Mouse (Mus musculus) kidney, postnatal 10 days (tissue): Measurements from ENCODE around the gene Tmem121b.

Experiments used
- DNase-seq: peaks from one replicate; pipeline ENCODE4 v3.0.0; 2021; ENCODE audit warnings: mixed read lengths

Gene Tmem121b

DNA sequence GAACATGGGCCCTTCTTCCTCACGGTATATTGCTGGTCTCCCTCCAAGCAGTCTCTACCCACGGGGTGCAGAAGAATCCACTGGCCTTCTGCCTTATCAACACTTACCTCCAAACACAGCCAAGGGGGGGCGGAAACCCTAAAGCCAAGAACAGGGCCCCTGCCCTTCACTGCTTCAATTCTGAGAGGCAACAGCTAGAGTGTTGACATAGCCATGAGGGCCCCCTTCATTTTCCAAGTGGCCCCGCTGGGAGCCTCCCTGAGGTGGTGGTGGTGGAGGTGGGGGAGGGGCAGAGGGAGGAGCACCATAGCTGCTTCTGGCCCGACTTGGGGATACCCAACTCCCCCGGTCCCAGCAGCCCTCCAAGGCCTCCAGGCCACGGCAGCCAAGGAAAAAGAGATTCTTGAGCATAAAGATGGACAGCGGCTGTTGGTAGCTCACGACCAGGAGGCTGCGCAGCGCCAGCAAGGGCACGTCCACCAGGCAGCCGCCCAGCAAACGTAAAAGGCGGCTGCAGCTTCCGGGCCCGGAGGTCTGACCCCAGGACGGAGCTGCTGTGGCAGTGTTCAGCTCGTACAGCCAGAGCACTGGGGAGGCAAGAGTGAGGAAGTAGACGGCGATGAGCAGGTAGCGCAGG is 1.6 kb downstream of the Tmem121b start:
- peak; percentile 21 for DNase-seq

GRCm38 (mm10) chr6:120491064-120491463 is 2.5 kb downstream of the Tmem121b start:
- DNase-seq, result no peak

DNA sequence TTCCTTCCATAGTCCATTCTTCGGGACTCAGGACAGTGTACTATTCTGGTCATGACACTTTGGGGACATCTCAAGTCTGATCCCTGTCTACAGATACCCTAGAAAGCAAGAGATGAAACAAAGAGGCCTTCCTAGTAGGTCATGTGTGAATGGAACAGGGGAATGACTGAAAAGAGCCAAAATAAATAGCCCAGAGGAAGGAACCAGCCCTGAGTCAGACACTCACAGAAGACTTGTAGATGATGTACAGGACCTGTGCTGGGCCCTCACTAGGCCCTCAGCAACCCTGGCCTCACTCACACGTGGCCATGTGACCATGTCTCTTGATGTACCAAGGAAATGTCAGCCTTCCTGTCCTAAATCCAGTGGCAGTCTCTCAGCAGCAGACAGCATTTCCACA is 4.1 kb downstream of the Tmem121b start:
- DNase-seq, result no peak

GRCm38 (mm10) chr6:120488647-120489046 is 5.0 kb downstream of the Tmem121b start:
- no peak for DNase-seq

DNA sequence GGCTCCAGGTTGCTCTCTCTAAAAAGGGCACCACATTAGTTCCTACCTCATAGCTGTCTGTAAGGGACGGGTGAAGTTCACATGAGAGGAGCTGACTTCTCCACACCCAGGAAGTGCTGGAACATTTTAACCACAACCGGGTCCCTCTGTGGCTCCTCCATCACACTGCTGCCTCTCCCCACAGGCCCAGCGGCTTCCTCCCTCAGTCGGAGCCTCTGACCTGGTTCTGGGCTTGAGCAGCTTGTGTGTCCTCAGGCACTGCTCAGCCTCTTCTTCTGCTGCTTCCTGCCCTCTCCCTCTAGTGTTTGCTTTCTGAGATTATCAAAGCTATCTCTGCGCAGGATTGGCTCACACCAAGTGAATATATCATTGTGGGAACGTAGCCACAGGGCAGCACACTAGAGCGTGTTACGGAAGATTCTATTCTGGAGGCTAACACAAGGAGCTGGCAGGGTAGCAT is 7.5 kb downstream of the Tmem121b start:
- DNase-seq, result no peak

- DNase-seq, result no peak
These were observed 8.6 kb downstream of the Tmem121b start for GRCm38 (mm10) chr6:120485038-120485437.

- DNase-seq, result peak; percentile 67
These were observed 10.4 kb downstream of the Tmem121b start for GRCm38 (mm10) chr6:120483211-120483626.

DNA sequence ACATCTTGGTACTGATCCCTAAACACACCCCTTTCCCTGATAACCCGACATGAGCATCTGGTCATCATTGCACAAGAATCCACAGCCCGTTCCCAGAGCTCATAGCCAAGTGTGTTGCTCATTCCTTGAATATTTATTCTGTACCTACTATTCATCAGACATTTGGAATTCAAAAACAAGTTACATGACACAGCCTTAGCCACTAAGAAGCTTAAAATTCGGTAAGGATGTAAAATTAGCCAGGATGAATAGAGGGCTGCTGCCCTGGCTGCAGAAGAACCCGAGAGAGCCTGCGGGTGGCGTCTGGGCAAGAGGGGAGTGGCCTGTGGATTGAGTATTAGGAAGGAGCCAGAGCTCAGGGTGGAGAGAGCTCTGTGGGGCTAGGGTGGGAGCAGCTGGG is 10.9 kb downstream of the Tmem121b start:
- DNase-seq, result no peak

GRCm38 (mm10) chr6:120482021-120482420 is 11.6 kb downstream of the Tmem121b start:
- DNase-seq, result no peak

- DNase-seq, result peak; percentile 46
These were observed 12.1 kb downstream of the Tmem121b start for GRCm38 (mm10) chr6:120481538-120481937.

DNA sequence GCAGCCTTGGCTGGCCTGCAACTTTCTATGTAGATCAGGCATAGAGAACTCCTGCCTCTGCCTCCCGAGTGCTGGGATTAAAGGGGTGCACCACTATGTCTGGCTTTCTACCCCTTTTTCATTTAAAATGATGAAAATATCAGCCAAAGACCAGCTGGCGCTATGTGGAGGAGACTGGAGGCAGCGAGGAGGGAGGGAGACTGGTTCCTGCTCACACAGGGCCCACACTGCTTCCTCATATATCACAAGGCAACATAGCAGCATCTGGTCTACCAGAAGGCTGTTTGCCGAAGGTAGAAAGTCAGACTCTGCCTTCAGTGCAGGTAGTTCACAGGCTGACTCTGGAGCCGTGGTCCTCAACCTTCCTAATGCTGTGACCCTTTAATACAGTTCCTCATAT is 13.2 kb downstream of the Tmem121b start:
- DNase-seq, result no peak

DNA sequence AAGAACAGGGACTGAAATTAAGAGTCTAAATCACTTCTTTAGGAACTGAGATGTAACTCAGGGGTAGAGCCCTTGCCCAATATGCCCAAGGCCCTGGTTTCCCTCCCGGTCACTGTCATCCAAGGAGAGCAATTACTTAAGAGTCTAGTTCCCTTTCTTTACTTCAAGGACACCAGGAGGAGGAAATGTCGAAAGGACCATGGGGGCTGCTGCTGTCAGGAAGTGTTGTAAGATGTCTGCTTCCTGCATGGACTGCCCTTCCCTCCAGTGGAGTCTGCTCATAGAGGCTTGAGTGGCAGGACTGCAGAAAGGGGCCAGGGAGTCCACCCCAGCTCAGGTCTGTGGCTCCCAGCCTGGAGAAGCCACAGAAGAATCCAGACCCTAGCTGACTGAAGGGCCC is 14.3 kb downstream of the Tmem121b start:
- DNase-seq, result no peak

DNA sequence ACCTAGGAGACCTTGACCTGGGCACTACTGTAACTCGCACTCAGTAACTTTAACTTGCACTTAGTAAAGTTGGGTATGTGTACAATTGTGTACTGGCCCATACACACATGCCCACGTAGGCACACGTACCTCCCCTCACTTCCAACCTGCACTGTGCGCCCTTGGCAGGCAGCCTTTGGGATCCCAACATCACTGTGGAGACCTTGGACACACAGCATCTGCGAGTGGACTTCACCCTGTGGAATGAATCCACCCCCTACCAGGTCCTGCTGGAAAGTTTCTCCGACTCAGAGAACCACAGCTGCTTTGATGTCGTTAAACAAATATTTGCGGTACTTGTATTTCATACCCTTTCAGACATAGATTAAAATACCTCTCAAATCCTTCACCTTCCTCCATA is 18.3 kb downstream of the Tmem121b start:
- peak; percentile 34 for DNase-seq

GRCm38 (mm10) chr6:120473427-120473826 is 20.2 kb downstream of the Tmem121b start:
- DNase-seq, result peak; percentile 51

- DNase-seq, result no peak
These were observed 21.0 kb downstream of the Tmem121b start for GRCm38 (mm10) chr6:120472455-120473140.

DNA sequence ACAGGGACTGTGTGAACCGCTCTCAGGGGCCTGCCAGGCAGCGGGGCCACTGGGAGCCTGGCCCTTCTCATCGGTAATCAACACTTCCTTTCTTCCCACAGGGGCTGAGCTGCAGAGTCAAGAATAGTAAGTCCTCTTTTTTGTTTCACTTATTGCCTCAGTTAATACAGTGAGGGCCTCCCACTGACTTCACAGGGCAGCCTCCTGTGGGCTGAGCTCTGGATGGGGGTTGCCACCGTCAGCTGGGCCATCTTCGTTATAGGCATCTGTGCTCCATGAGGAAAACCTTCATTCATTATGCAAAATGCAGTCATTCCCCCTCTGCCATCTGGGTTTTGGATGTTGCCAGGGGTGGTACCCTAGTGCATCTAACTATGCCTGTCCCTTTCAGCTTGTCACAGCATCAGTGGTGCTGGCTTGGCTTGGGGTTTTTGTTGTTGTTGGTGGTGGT is 21.6 kb downstream of the Tmem121b start:
- no peak for DNase-seq

- DNase-seq, result no peak
These were observed 22.9 kb downstream of the Tmem121b start for GRCm38 (mm10) chr6:120470666-120471065.

DNA sequence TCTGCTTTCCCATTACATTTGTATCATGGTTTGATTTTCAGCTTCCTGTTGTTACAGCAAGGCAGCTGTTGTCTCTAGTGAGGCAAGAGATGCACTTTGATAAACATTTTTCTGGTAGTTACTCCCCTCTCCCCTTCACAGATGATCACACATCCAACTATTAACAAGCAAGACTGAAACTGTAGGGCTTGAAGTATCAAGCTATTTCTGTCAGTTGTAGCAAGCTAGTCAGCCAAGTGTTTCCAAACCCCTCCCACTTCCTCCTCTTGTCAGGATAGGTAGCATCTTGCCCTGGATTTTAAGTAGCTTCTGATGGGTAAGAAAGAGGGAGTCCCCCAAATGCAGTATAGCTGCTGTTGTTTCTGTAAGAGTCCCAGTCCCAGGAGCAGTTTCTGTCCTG is 23.8 kb downstream of the Tmem121b start:
- no peak for DNase-seq

GRCm38 (mm10) chr6:120469268-120469667 is 24.3 kb downstream of the Tmem121b start:
- no peak for DNase-seq

- no peak for DNase-seq
These were observed 25.3 kb downstream of the Tmem121b start for GRCm38 (mm10) chr6:120468259-120468658.

- no peak for DNase-seq
These were observed 26.8 kb downstream of the Tmem121b start for GRCm38 (mm10) chr6:120466609-120467329.

DNA sequence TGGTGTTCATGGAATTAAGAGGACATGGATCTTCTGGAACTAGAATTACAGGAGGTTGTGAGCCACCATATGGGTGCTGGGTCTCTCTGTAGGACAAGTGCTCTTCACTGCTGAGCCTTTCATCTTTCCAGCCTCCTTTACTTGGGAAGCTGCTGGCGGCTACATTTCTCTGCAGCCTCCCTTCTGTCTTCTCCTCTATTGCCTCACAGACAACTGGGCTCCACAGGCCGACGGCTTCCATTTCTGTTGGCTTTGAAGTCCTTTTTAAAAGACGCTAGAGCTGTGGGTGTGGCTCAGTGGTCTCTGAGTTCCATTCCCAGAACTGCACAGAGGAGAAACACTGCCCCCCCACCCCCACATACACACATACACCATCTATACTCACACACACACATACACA is 28.2 kb downstream of the Tmem121b start:
- no peak for DNase-seq

GRCm38 (mm10) chr6:120464406-120464939 is 29.1 kb downstream of the Tmem121b start:
- no peak for DNase-seq

DNA sequence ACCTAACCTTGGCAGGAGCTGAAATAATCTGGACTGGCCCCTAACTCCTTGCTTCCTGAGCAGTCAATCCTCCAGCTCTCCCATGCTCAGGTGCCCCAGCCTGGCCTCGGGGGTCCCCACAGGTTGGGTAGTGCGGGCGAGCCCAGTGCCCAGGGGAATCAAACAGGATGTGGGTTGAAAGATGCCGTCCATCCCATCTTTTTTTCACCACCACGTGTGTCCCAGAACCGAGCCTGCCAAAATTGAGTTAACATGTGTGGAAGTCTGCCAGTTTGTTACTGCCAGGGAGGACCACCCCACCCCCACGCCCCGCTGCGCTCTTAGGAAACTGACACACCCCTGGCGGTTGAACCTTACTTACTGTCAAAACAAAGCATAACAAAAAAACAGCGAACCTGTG is 29.7 kb downstream of the Tmem121b start:
- peak; percentile 50 for DNase-seq
